In genomic region chr12:34231621-34232150, GRCm38 (mm10) we compare ENCODE assay signal across 11 mouse cellular contexts.
A peak's percentile ranks its signal among the peaks of the same experiment; 100 is the strongest.
DNase-seq lines count a peak whose midpoint lies in the region; ATAC-seq and TF ChIP-seq lines count a peak whose summit lies in the region.
"Had no signal": no experiment of that assay in that cellular context is flagged by ENCODE, and none has a peak within 500 bp of the region (broad histone marks: within the 10 kb centered on the region; RNA-seq: fewer than 3 reads in every experiment).

No protein-coding gene starts in this region.

- 74% methylated on average over 4 of the region's 4 CpGs for WGBS in forebrain, embryonic 16.5 days

- no peak overlapping the region for H3K9ac ChIP-seq in forebrain, embryonic 16.5 days (replicated peaks; ENCODE audit: low read depth, low read length)
- H3K9ac ChIP-seq: liver, embryonic 13.5 days; midbrain, embryonic 12.5 days had no signal

- H3K36me3 ChIP-seq in forebrain, embryonic 16.5 days (ENCODE audit: control insufficient read depth, insufficient read depth) = no peaks in the 10 kb centered on the region
- H3K36me3 ChIP-seq: liver, embryonic 13.5 days; midbrain, embryonic 12.5 days had no signal

- H3K4me2 ChIP-seq in forebrain, embryonic 16.5 days (ENCODE audit: low read length) = no peak overlapping the region
- H3K4me2 ChIP-seq: liver, embryonic 13.5 days; midbrain, embryonic 12.5 days had no signal

- intact Hi-C loops in heart, postnatal 10 days (cut with DNase I) = no loop called here
- intact Hi-C loops in gastrocnemius, adult 2 months (cut with DNase I) = no loop called here

- H3K9me3 ChIP-seq in forebrain, embryonic 16.5 days (ENCODE audit: control insufficient read depth, low read length) = no peaks in the 10 kb centered on the region
- H3K9me3 ChIP-seq: liver, embryonic 13.5 days; midbrain, embryonic 12.5 days had no signal

- H3K27me3 ChIP-seq in forebrain, embryonic 16.5 days (replicated peaks; ENCODE audit: control insufficient read depth, insufficient read depth, low read length) = no peaks in the 10 kb centered on the region
- H3K27me3 ChIP-seq: liver, embryonic 13.5 days; midbrain, embryonic 12.5 days had no signal

- peak; percentile 10 to 19 for DNase-seq in heart, postnatal 10 days
- no peak for DNase-seq in heart, postnatal 4 days
- DNase-seq in right cerebral cortex, adult 2 months (ENCODE audit: low spot score in 2 of 2) = peak; percentile 13 to 23
- DNase-seq in right cerebral cortex, postnatal 4 days = no peak
- DNase-seq in retina, postnatal 1 day = no peak
- DNase-seq in gastrocnemius, adult 2 months = no peak
- DNase-seq: gastrocnemius, postnatal 14 days; liver, embryonic 13.5 days had no signal

- no peak overlapping the region for H3K4me3 ChIP-seq in forebrain, embryonic 16.5 days (replicated peaks; ENCODE audit: low read length)
- H3K4me3 ChIP-seq in gastrocnemius, adult 2 months = no peak overlapping the region
- H3K4me3 ChIP-seq: liver, embryonic 13.5 days; midbrain, embryonic 12.5 days had no signal

- H3K4me1 ChIP-seq in forebrain, embryonic 16.5 days (replicated peaks; ENCODE audit: control insufficient read depth, insufficient read depth, low read length) = no peaks in the 10 kb centered on the region
- H3K4me1 ChIP-seq: liver, embryonic 13.5 days; midbrain, embryonic 12.5 days had no signal

- TF ChIP-seq CTCF in gastrocnemius, adult 2 months (IDR thresholded peaks at IDR 0.05) = no peak

- no peak overlapping the region for H3K27ac ChIP-seq in forebrain, embryonic 16.5 days (ENCODE audit: low read length)
- H3K27ac ChIP-seq in gastrocnemius, adult 2 months = no peak overlapping the region
- H3K27ac ChIP-seq: liver, embryonic 13.5 days; midbrain, embryonic 12.5 days had no signal

- ATAC-seq in forebrain, embryonic 16.5 days = peak; percentile 62; the same call in 1 of the 2 replicates
- ATAC-seq: CD4-positive, CD25-positive, alpha-beta regulatory T cell, adult 4 months had no signal

Comparison
In these comparisons a context has a peak if more than half of its experiments do, and no peak if none do; other contexts are left out.
1. DNase-seq: peak in heart, postnatal 10 days (2 of 2) and right cerebral cortex, adult 2 months (2 of 2); none in heart, postnatal 4 days (single experiment), right cerebral cortex, postnatal 4 days (single experiment), retina, postnatal 1 day (single experiment) and gastrocnemius, adult 2 months (single experiment).